Mouse (Mus musculus): ENCODE measurements around the gene Cdc42ep2. TPM values are rescaled to one million over a fixed set of nuclear protein-coding genes. Genes with fewer than 3 reads are reported as not detected.

Cdc42ep2 gene
- total and polyA plus RNA-seq, 3 experiments: 1.1 to 1.7 TPM; not detected in 1

DNA sequence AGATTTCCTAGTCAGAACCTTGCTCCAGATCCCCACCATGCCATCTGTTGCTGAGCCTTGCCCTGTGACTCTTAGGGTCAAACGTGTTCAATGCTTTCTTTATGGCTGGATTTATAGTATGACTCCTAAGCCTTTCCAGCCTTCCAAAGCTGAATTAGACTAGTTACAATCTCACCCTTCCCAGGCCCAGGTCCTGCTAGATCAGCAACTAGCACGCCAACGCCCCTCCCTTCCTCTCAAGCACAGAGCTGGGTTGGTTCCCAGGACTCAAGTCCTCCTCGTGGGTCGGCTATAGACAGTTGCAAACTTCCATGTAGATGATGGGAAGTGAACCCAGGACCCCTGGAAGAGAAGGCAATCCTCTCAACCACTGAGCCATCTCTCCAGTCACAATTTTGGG, 11.1 kb upstream of the Cdc42ep2 start:
- Histone ChIP-seq H3K4me1 (ENCODE audit: control insufficient read depth in 1 of 2, insufficient read depth in 2 of 2, low read length in 2 of 2) (no peaks in the 10 kb centered on the region), H3K27me3 (ENCODE audit: control insufficient read depth in 1 of 2, insufficient read depth in 2 of 2, low read length in 2 of 2) (no peaks in the 10 kb centered on the region), H3K4me3 (ENCODE audit: control insufficient read depth in 1 of 2, insufficient read depth in 1 of 2, low read depth in 2 of 2, low read length in 2 of 2) (no peak overlapping the region), H3K9me3 (replicated peaks; ENCODE audit: insufficient read depth, low read length) (no peaks in the 10 kb centered on the region), H3K79me2 (ENCODE audit: control insufficient read depth, insufficient read depth, low read length, poor library complexity) (no peaks in the 10 kb centered on the region), H3K27ac (ENCODE audit: control insufficient read depth, low read depth, low read length) (no peak overlapping the region), H3K9ac (ENCODE audit: control insufficient read depth, low read depth, low read length, poor library complexity, severe bottlenecking) (no peak overlapping the region), H3K36me3 (ENCODE audit: control insufficient read depth in 1 of 2, insufficient read depth in 2 of 2, low read length in 2 of 2) (no peaks in the 10 kb centered on the region)
- no peak for TF ChIP-seq MEF2A (IDR thresholded peaks at IDR 0.05; ENCODE audit: extremely low read depth, insufficient replicate concordance, low read depth, low read length, poor library complexity, severe bottlenecking)
- TF ChIP-seq MXI1 (IDR thresholded peaks at IDR 0.05; ENCODE audit: low read depth, low read length): no peak
- no peak for TF ChIP-seq MAX (IDR thresholded peaks at IDR 0.05; ENCODE audit: low read length)
- no peak for TF ChIP-seq CHD2 (IDR thresholded peaks at IDR 0.05; ENCODE audit: low read length)
- no peak for TF ChIP-seq USF1 (IDR thresholded peaks at IDR 0.05; ENCODE audit: low read depth, low read length)
- TF ChIP-seq UBTF (IDR thresholded peaks at IDR 0.05; ENCODE audit: borderline replicate concordance, insufficient read depth, low read depth, low read length): no peak
- TF ChIP-seq TBP (IDR thresholded peaks at IDR 0.05; ENCODE audit: low read depth, low read length): no peak
- TF ChIP-seq GATA1 (IDR thresholded peaks at IDR 0.05; ENCODE audit: low read depth, low read length): no peak
- TF ChIP-seq MAZ (IDR thresholded peaks at IDR 0.05; ENCODE audit: low read depth, low read length): no peak
- TF ChIP-seq TCF12 (IDR thresholded peaks at IDR 0.05; ENCODE audit: low read depth, low read length): no peak
- no peak for TF ChIP-seq ZC3H11A (IDR thresholded peaks at IDR 0.05; ENCODE audit: low read depth, low read length)
- TF ChIP-seq GABPA (IDR thresholded peaks at IDR 0.05; ENCODE audit: low read depth, low read length): no peak
- TF ChIP-seq TAL1 (IDR thresholded peaks at IDR 0.05; ENCODE audit: low read length): no peak
- no peak for TF ChIP-seq CHD1 (IDR thresholded peaks at IDR 0.05; ENCODE audit: low read depth, low read length)
- TF ChIP-seq ELF1 (IDR thresholded peaks at IDR 0.05; ENCODE audit: low read depth, low read length): no peak
- TF ChIP-seq EP300 (IDR thresholded peaks at IDR 0.05; ENCODE audit: low read depth in 1 of 2, low read length in 2 of 2): no peak
- TF ChIP-seq POLR2AphosphoS2 (IDR thresholded peaks at IDR 0.05; ENCODE audit: low read length): no peak
- no peak for TF ChIP-seq E2F4 (IDR thresholded peaks at IDR 0.05; ENCODE audit: borderline replicate concordance, low read depth, low read length)
- no peak for TF ChIP-seq POLR2AphosphoS5 (IDR thresholded peaks at IDR 0.05; ENCODE audit: borderline replicate concordance, low read depth, low read length)
- no peak for DNase-seq (ENCODE audit: low read depth, low spot score)

DNA sequence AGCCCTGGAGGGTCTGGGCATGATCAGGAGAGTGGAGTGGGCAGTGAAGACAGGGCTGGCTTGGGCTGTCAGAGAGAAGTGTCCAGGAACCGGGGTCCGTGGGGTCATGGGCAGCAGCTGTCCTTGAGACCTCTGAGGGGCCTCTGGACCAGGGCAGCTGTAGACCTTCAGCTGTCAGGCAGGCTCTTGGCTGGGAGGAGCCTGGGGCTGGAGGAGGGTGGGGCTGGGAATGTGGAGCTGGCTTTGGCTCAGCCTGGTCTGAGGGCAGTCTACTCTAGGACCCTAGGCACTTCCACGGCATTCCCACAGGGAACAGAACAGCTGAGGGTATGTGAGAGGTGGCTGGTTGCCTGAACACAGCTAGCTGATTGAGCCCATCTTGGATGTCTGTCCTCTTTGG, 10.7 kb upstream of the Cdc42ep2 start:
- H3K9me3 ChIP-seq (replicated peaks; ENCODE audit: insufficient read depth, low read length): no peaks in the 10 kb centered on the region
- H3K4me3 ChIP-seq (ENCODE audit: control insufficient read depth in 1 of 2, insufficient read depth in 1 of 2, low read depth in 2 of 2, low read length in 2 of 2): no peak overlapping the region
- no peak for DNase-seq (ENCODE audit: low read depth, low spot score)
- no peak overlapping the region for H3K9ac ChIP-seq (ENCODE audit: control insufficient read depth, low read depth, low read length, poor library complexity, severe bottlenecking)
- no peaks in the 10 kb centered on the region for H3K79me2 ChIP-seq (ENCODE audit: control insufficient read depth, insufficient read depth, low read length, poor library complexity)
- H3K27me3 ChIP-seq (ENCODE audit: control insufficient read depth in 1 of 2, insufficient read depth in 2 of 2, low read length in 2 of 2): no peaks in the 10 kb centered on the region
- no peaks in the 10 kb centered on the region for H3K4me1 ChIP-seq (ENCODE audit: control insufficient read depth in 1 of 2, insufficient read depth in 2 of 2, low read length in 2 of 2)
- H3K27ac ChIP-seq (ENCODE audit: control insufficient read depth, low read depth, low read length): no peak overlapping the region
- H3K36me3 ChIP-seq (ENCODE audit: control insufficient read depth in 1 of 2, insufficient read depth in 2 of 2, low read length in 2 of 2): no peaks in the 10 kb centered on the region
- TF ChIP-seq NRF1 (IDR thresholded peaks at IDR 0.05; ENCODE audit: insufficient read depth, low read depth, low read length, poor library complexity, severe bottlenecking) (no peak), EP300 (IDR thresholded peaks at IDR 0.05; ENCODE audit: low read depth in 1 of 2, low read length in 2 of 2) (no peak), E2F4 (IDR thresholded peaks at IDR 0.05; ENCODE audit: borderline replicate concordance, low read depth, low read length) (no peak), MAZ (IDR thresholded peaks at IDR 0.05; ENCODE audit: low read depth, low read length) (no peak), KAT2A (conservative IDR thresholded peaks at IDR 0.05; ENCODE audit: low read depth, low read length) (no peak), MAFK (IDR thresholded peaks at IDR 0.05; ENCODE audit: borderline replicate concordance, low read depth, low read length) (no peak), POLR2AphosphoS5 (IDR thresholded peaks at IDR 0.05; ENCODE audit: borderline replicate concordance, low read depth, low read length) (no peak), UBTF (IDR thresholded peaks at IDR 0.05; ENCODE audit: borderline replicate concordance, insufficient read depth, low read depth, low read length) (no peak), CHD2 (IDR thresholded peaks at IDR 0.05; ENCODE audit: low read length) (no peak), GABPA (IDR thresholded peaks at IDR 0.05; ENCODE audit: low read depth, low read length) (no peak), USF1 (IDR thresholded peaks at IDR 0.05; ENCODE audit: low read depth, low read length) (no peak), USF2 (IDR thresholded peaks at IDR 0.05; ENCODE audit: borderline replicate concordance in 1 of 2, insufficient read depth in 1 of 2, low read depth in 1 of 2, low read length in 2 of 2) (no peak), TBP (IDR thresholded peaks at IDR 0.05; ENCODE audit: low read depth, low read length) (no peak), CHD1 (IDR thresholded peaks at IDR 0.05; ENCODE audit: low read depth, low read length) (no peak), JUND (IDR thresholded peaks at IDR 0.05; ENCODE audit: low read depth, low read length) (no peak), ZMIZ1 (IDR thresholded peaks at IDR 0.05; ENCODE audit: low read depth, low read length) (no peak), POLR2AphosphoS2 (IDR thresholded peaks at IDR 0.05; ENCODE audit: low read length) (no peak), TCF12 (IDR thresholded peaks at IDR 0.05; ENCODE audit: low read depth, low read length) (no peak), RAD21 (IDR thresholded peaks at IDR 0.05; ENCODE audit: low read depth, low read length) (no peak), TAL1 (IDR thresholded peaks at IDR 0.05; ENCODE audit: low read length) (no peak)
